Comparison of ENCODE assay signal across 11 mouse cellular contexts in genomic region chr4:95081632-95082031, GRCm38 (mm10). TPM values are rescaled to one million over a fixed set of nuclear protein-coding genes. Genes with fewer than 3 reads are reported as not detected.
DNase-seq lines count a peak whose midpoint lies in the region; ATAC-seq and TF ChIP-seq lines count a peak whose summit lies in the region.
"Had no signal": no experiment of that assay in that cellular context is flagged by ENCODE, and none has a peak within 500 bp of the region (broad histone marks: within the 10 kb centered on the region; RNA-seq: fewer than 3 reads in every experiment).

No protein-coding gene starts in this region.

- no peaks in the 10 kb centered on the region for H3K36me3 ChIP-seq in heart, postnatal 0 days (replicated peaks; ENCODE audit: control insufficient read depth, insufficient read depth, low read length)
- H3K36me3 ChIP-seq: hindbrain, embryonic 15.5 days had no signal

- TF ChIP-seq CTCF in heart, postnatal 0 days (IDR thresholded peaks at IDR 0.05; ENCODE audit: low read depth) = no peak

- H3K27me3 ChIP-seq in heart, postnatal 0 days (ENCODE audit: control insufficient read depth, insufficient read depth, low read length) = no peaks in the 10 kb centered on the region
- H3K27me3 ChIP-seq: hindbrain, embryonic 15.5 days had no signal

- no peak for DNase-seq in frontal cortex, postnatal 25 days (ENCODE audit: low spot score in 2 of 2)
- DNase-seq in 3T3-L1 (ENCODE audit: low read depth, low spot score) = peak; percentile 69
- peak; percentile 49 for DNase-seq in heart, postnatal 0 days (ENCODE audit: low spot score)
- DNase-seq in layer of hippocampus, postnatal 25 days (ENCODE audit: extremely low spot score in 1 of 2, low spot score in 1 of 2) = no peak
- no peak for DNase-seq in spleen, postnatal 14 days (ENCODE audit: low spot score in 2 of 2)
- no peak for DNase-seq in neural tube, embryonic 10.5 days (ENCODE audit: extremely low spot score, low spot score)
- DNase-seq: thymus, adult 18-20 months had no signal

- ATAC-seq in frontal cortex, adult (ENCODE audit: low TSS enrichment) = peak; percentile 38
- ATAC-seq in common myeloid progenitor, adult 5-6 weeks (replicated peaks; ENCODE audit: low read depth, poor library complexity, severe bottlenecking) = peak; percentile 22; the same call in 1 of the 2 replicates
- ATAC-seq in heart, postnatal 0 days (ENCODE audit: insufficient read depth, low read depth) = peak; percentile 70
- ATAC-seq: activated CD4-positive, CD25-positive, alpha-beta regulatory T cell, adult 4 months had no signal

- H3K27ac ChIP-seq in heart, postnatal 0 days (ENCODE audit: low read depth) = peak overlapping the region; percentile 77
- H3K27ac ChIP-seq: hindbrain, embryonic 15.5 days had no signal

- H3K4me1 ChIP-seq in heart, postnatal 0 days (ENCODE audit: control insufficient read depth, insufficient read depth) = peaks cover 19% of the 10 kb centered on the region

- no peaks in the 10 kb centered on the region for H3K9me3 ChIP-seq in heart, postnatal 0 days (replicated peaks; ENCODE audit: control insufficient read depth, low read length)
- H3K9me3 ChIP-seq: hindbrain, embryonic 15.5 days had no signal

- no peak overlapping the region for H3K9ac ChIP-seq in heart, postnatal 0 days (replicated peaks; ENCODE audit: low read depth, low read length)
- H3K9ac ChIP-seq: hindbrain, embryonic 15.5 days had no signal

- no peak overlapping the region for H3K4me3 ChIP-seq in heart, postnatal 0 days (ENCODE audit: low read depth, low read length)
- H3K4me3 ChIP-seq: hindbrain, embryonic 15.5 days had no signal

- H3K4me2 ChIP-seq in heart, postnatal 0 days (ENCODE audit: low read depth, low read length) = no peak overlapping the region
- H3K4me2 ChIP-seq: hindbrain, embryonic 15.5 days had no signal

- no peak for TF ChIP-seq EP300 in heart, postnatal 0 days (IDR thresholded peaks at IDR 0.05; ENCODE audit: low read depth)

- WGBS in heart, postnatal 0 days = 13% methylated on average over 8 of the region's 8 CpGs

RNA-seq across cellular contexts. Expression of gene Jun, which starts 29.6 kb away (rescaled TPM):
- 292 and 381 TPM in 2 replicates for total RNA-seq in common myeloid progenitor, adult 5-6 weeks (2017)
- 82.6 and 111 TPM in 2 replicates for total RNA-seq in heart, postnatal 0 days (2014; rRNA removed; ENCODE audit: low replicate concordance)
- polyA plus RNA-seq in heart, postnatal 0 days (2015; fragmentation: Nextera tagmentation; extraction: Ambion mirVana) = 49.5 and 74.1 TPM in 2 replicates
- total RNA-seq in layer of hippocampus, postnatal 25 days (2021) = 100 to 1,000 TPM in 1 of 2 experiments, 10 to 100 TPM in 1; 90.0 to 105 TPM

Comparison
In these comparisons a context has a peak if more than half of its experiments do, and no peak if none do; other contexts are left out.
1. DNase-seq: peak in 3T3-L1 (single experiment) and heart, postnatal 0 days (single experiment); none in frontal cortex, postnatal 25 days (0 of 2), layer of hippocampus, postnatal 25 days (0 of 2), spleen, postnatal 14 days (0 of 2) and neural tube, embryonic 10.5 days (single experiment).
2. Peak in every context shown above with its lines, with median percentiles within 50 percentile points of each other: ATAC-seq.